Mouse (Mus musculus) cerebellum, adult 9-11 months (tissue): Measurements from ENCODE around the gene B230104I21Rik.

Experiments
- DNase-seq: peaks from one replicate; pipeline ENCODE4 v3.0.0; 2022

B230104I21Rik gene

GRCm38 (mm10) chr4:154335761-154336160, at the start of gene B230104I21Rik:
TSS of gene B230104I21Rik (plus strand) at chr4:154336127.
- peak; percentile 10 for DNase-seq

DNA sequence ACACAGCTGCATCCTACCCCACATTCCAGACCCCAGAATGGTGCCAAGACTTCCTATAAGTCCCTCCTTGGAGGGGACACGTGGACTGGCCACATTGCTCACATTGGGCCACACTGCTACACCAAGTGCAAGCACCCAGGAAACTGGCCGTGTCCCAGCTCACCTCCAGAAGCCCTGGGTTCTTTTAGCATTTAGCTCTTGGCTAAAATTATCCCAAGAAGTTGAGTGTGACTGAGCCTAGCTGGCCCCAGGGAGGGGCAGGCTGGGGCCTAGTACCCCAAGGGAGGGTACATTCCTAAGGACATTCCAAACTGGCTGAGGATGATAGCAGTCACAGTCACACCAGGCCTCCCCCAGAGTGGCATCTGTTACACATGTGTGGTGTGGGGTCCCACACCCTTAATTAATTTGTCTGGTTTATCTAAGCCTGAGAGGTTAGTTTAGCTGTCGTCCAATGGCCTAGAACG, 42.2 kb upstream of the B230104I21Rik start:
- DNase-seq: no peak

DNA sequence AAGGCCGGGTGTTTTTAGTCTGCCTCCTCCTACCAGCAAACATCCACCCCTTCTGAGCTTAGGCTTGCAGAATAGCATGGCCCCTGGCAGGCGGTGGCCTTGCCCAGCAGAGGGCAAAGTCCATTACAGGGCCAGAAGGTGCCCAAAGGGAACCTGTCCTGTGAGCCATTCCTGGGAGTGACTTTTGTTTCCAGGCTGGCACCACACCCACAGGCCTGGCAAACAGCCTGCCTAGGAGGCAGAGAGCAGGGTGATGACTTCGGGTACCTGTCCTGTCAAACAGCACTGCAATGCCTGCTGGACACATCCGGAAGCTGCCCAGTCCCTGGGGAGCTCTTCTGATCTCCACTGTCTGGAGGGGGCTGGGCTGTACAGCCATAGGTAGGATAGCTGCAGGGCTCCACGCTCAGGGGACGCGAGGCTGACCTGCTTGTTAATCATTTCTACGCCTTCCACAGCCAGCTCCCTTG, 41.6 kb upstream of the B230104I21Rik start:
- no peak for DNase-seq

DNA sequence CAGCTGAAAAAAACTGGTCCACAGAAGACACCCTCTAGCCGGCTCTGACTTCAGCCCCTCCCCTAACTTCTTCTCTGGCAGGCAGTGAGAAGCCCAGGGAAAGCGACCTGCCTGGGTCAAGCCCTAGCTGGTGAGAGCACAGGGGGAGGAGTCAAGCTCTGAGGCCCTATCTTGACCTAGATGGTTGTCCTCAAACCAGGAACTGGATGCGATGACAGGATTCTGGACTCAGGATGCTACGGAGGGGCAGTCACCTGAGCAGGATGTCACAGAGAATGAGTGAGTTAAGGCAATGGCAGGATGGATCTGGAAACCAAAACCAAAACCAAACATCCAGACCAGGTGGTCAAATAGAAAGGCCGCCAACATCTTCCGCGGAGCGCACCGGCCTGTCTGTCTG, 38.2 kb upstream of the B230104I21Rik start:
- no peak for DNase-seq

GRCm38 (mm10) chr4:154299541-154300271, 36.2 kb upstream of the B230104I21Rik start:
- no peak for DNase-seq

DNA sequence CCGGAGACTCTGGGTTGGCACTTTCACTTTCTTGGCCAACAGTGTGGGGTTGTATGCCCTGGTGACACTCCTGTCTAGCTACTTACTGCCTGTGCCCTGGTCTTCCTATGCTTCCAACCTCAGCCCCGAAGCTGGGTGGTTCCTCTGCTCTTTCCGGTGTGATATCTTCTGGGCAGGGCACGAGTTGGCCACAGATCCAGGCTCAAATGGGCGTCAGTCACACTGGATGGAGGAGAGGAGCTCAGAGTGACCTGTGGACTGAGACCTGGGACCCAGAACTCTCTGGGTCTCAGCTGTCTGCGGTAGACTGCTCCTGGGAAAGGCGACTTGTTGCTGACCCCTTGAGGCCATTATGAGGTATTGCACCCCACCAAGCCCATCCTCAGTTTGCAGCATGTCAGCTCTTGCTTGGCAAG, 34.5 kb upstream of the B230104I21Rik start, which contains the start of gene Arhgef16:
Gene Arhgef16, minus strand, starts transcription at position 211 of the 416 bp plus-strand sequence.
- DNase-seq: peak; percentile 25

DNA sequence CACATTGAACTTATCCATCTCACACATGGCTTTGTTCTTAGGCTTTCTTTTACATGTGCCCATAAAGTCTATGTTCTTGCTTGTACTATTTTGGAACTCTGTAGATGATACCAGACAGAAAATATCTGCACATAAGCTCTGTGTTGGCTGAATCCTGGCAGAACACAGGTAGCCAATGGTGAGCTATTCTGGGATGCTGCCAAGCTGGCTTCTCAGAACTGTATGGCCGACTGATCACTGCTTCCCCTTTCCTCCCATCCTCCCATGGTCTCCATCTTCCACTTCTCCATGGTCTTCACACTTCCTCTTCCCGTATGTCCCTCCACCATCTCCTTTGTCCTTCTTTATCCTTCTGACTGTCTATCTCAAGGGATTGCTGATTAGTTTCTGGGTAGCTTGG, 26.8 kb upstream of the B230104I21Rik start:
- no peak for DNase-seq

DNA sequence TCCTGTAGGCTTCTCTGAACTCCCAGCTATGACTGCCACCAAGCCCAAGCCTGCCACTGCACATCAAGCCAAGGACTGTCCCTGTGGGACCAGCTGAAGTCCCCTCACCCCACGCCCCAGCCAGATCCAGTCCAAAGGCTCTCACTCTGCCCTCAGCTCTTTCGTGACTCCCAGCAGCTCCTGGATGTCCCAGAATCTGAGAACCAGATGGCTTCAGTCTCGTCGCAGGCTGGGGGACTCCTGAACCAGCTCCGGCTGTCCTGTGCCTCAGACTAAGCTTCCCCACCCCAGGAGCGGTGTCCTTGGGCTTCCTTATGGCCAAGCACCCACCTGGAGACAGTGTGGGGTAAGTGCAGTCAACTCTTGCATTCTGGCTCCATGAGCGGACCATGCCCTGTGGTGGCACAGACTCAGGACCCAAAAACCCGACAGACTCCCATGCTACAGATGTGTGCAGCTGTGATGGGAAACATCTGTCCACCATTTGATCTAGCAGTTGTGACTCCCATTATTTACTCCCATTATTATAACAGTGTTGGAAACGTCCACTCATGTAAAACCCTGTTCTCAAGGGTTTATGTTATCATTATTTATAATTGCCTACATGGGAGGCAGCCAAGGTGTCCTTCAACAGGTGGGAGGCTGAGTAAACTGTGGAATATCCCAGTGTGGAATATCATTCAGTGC, 25.2 kb upstream of the B230104I21Rik start:
- no peak for DNase-seq

GRCm38 (mm10) chr4:154312143-154312812, 23.6 kb upstream of the B230104I21Rik start:
- DNase-seq: no peak

- peak; percentile 14 for DNase-seq
Observed at GRCm38 (mm10) chr4:154312935-154313621, 22.8 kb upstream of the B230104I21Rik start.

GRCm38 (mm10) chr4:154313622-154313967, 22.3 kb upstream of the B230104I21Rik start:
- no peak for DNase-seq

GRCm38 (mm10) chr4:154325410-154325809, 10.5 kb upstream of the B230104I21Rik start:
- no peak for DNase-seq

GRCm38 (mm10) chr4:154328431-154328830, 7.5 kb upstream of the B230104I21Rik start:
- DNase-seq: no peak

GRCm38 (mm10) chr4:154328836-154329235, 7.1 kb upstream of the B230104I21Rik start:
- DNase-seq: peak; percentile 38

GRCm38 (mm10) chr4:154330001-154330400, 5.9 kb upstream of the B230104I21Rik start:
- no peak for DNase-seq

- no peak for DNase-seq
Observed at GRCm38 (mm10) chr4:154331271-154331670, 4.7 kb upstream of the B230104I21Rik start.

GRCm38 (mm10) chr4:154333300-154333699, 2.6 kb upstream of the B230104I21Rik start:
- DNase-seq: no peak

DNA sequence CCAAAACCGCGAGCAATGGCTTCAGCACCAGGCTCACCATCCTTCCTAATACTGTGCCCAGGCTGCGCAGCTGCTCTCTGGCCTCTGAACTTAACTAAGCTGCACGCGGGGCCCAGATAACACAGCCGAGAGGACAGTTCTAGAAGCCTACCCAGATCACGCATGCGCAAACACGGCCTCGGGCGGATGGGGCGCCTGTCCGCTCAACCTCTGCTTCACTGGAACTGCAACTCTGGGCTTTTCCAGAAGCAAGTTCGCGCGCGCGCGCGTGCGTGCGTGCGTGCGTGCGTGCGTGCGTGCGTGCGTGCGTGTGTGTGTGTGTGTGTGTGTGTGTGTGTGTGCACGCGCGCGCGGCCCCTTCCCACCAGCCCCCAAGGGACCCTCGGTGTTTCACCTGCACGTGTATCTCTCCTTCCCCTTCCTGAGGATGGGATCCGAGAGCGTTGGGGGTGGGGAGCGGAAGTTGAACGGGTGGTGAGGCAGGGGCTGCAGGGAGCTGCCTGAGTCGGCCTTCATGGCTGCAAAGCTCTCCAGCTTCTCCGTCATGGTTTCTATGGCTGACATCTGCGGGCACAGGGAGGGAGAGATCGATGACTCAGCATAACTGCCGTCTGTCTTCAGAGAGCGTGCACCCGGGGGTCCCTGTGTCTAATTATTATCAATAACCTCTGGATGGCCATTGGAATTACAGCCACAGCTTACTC, 1.1 kb upstream of the B230104I21Rik start:
- peak; percentile 45 for DNase-seq

DNA sequence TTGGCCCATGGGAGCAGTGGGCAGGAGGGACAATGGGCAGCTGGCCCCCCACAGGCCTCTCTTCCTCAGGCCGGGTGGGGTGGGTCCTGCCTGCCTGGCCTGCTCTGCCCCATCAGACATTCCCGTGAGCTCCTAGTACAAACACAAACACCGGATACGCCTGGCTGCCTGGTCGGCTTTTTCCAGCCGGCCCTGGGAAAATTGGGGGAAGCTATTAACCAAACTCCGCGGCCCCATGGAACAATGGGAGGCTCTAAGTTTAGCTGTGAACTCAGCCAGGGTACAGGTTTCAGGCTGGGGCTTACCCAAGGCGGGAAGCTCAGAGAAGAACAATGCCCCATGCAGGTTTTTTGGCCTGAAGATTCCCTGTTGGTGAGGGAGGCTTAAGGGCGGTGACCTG, 723 bp downstream of the B230104I21Rik start:
- no peak for DNase-seq

GRCm38 (mm10) chr4:154346731-154347522, 11.0 kb downstream of the B230104I21Rik start:
- DNase-seq: no peak

DNA sequence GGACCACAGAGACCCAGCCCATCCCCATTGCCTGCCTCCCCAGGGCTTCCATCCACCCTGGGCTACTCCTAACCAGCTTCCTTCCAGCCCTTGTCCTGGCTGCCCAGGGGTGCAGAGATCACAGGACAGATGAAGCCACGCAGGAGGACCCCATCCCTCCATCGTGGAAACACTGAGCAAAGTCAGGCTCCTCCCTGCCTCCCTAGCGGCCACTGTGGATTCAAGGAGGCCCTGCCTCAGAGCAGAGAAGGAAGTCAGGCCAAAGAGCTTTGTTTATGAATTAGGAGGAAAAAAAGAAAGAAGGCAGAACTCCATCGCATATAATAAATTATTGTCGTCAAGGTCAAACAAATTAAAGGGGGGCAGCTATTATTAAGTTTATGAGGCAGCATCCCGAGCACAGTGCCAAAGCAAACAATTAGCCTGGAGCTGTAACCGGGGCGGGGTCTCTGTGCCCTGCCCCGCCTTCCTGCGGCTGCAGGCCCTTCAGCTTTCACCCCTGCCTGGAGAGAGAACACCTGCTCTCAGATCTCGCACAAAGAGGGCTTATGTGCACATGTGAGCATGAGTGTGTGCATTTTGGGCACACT, 12.4 kb downstream of the B230104I21Rik start:
- DNase-seq: no peak
